Mouse (Mus musculus) midbrain, embryonic 13.5 days (tissue): Measurements from ENCODE around the gene Alcam. TPM values are rescaled to one million over a fixed set of nuclear protein-coding genes. Genes with fewer than 3 reads are reported as not detected.

Experiments used
- ATAC-seq: fragments of 200-750 bp; cut with Nextera tagmentation; 2 replicates; pipeline ENCODE4 v1.8.0; 2017; ENCODE audit warnings: mild to moderate bottlenecking, moderate TSS enrichment, moderate library complexity
- H3K27ac ChIP-seq: fragments of 300-500 bp; sonication (generic); 2 replicates; pipeline ENCODE4 v1.5.1; 2015; ENCODE audit warnings: inconsistent platforms, mild to moderate bottlenecking, moderate library complexity
- H3K27me3 ChIP-seq: fragments of 300-500 bp; sonication (generic); 2 replicates; pipeline ENCODE4 v1.6.1; 2015; ENCODE audit warnings: mild to moderate bottlenecking, inconsistent platforms
- H3K36me3 ChIP-seq: fragments of 300-500 bp; sonication (generic); 2 replicates; pipeline ENCODE4 v1.6.1; 2015; ENCODE audit warnings: mild to moderate bottlenecking, inconsistent platforms
- H3K4me1 ChIP-seq: fragments of 300-500 bp; sonication (generic); replicated peaks from 2 replicates; pipeline ENCODE4 v1.6.1; 2015; ENCODE audit warnings: inconsistent platforms
- H3K4me2 ChIP-seq: fragments of 300-500 bp; sonication (generic); replicated peaks from 2 replicates; pipeline ENCODE4 v1.6.1; 2015; ENCODE audit warnings: moderate library complexity, mild to moderate bottlenecking, inconsistent platforms
- H3K4me3 ChIP-seq: fragments of 300-500 bp; sonication (generic); replicated peaks from 2 replicates; pipeline ENCODE4 v1.5.1; 2015; ENCODE audit warnings: mild to moderate bottlenecking, inconsistent platforms
- H3K9ac ChIP-seq: fragments of 300-500 bp; sonication (generic); replicated peaks from 2 replicates; pipeline ENCODE4 v1.6.1; 2015; ENCODE audit warnings: mild to moderate bottlenecking, inconsistent platforms
- H3K9me3 ChIP-seq: fragments of 300-500 bp; sonication (generic); 2 replicates; pipeline ENCODE4 v1.6.1; 2016; ENCODE audit warnings: mild to moderate bottlenecking, inconsistent platforms
- WGBS: fragments of 180-500 bp; shearing (Covaris S2); methylation state at CpG from one replicate; pipeline ENCODE4 v1.1.7; 2015; 5-methylcytosine and 5-hydroxymethylcytosine counted together
- polyA plus RNA-seq: library from polyadenylated mRNA; unstranded; fragments of >200 nt; fragmentation: Nextera tagmentation; extraction: Ambion mirVana; gene quantifications from 2 replicates; pipeline ENCODE4 v1.2.1, GENCODE M21; 2015

The Alcam gene
- 9.8 and 13.7 TPM in 2 replicates for polyA plus RNA-seq

DNA sequence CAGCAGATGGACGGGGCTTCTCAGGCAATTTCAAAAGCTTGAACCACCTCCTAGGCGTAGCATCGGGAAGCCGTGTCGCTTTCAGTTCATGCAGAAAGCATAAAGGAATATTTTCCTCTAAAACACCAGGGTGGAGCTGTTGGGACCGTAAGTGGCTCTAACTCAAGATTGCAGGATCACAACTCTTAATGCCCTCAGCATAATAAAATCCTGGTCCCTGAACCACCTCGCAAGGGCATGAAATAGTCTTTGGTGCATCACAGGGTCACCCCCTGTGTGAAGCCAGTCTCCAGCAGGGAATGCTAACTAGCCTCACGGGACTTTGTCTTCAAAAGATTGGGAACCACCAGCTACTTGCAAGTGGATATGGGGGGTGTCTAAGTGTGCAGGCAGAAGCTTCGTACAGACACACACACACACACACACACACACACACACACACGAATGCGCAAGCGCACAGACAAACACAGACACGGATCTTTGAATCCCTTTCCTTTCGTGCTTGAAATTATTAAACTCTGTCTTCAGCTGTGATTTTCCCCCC is at the start of gene Alcam:
Gene Alcam (minus strand): TSS at position 104 of the 544 bp plus-strand sequence.
- no peak for ATAC-seq
- H3K27me3 ChIP-seq, result peaks cover 7% of the 10 kb centered on the region
- H3K4me3 ChIP-seq, result peak within 1 kb of the TSS; percentile 57
- H3K27ac ChIP-seq, result peak within 1 kb of the TSS; percentile 45
- no peaks in the 10 kb centered on the region for H3K36me3 ChIP-seq
- H3K9me3 ChIP-seq, result no peaks in the 10 kb centered on the region
- H3K4me2 ChIP-seq, result peak within 1 kb of the TSS; percentile 81
- peaks cover 40% of the 10 kb centered on the region for H3K4me1 ChIP-seq
- WGBS, result 3% methylated on average over 14 of the region's 14 CpGs
- H3K9ac ChIP-seq, result peak within 1 kb of the TSS; percentile 59

DNA sequence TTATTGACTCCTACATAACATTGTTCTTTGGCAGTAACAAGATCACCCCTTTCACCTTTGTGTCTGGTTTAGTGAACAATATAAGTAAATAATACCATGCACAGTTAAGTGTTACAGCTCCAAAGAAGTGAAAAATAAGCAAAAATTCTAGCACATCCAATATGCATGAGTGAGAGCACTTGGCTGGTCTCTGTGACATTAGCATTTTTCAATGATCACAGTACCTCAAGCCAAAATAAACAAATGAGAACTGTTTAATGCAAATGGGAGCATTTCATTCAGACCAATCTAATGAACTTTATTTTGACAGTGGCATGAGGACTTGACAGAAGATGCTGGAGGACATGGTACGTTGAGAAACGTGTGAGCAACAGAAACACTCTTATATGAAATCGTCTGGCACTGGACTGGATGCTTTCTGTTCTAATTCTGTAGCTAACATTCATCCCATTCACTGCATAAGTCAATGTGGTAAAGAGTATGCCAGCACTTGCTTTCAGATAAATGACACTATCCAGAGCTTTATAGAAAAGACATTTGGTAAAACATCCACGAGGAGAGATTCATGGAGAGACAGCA is 45.0 kb upstream of the Alcam start:
- Histone ChIP-seq H3K27me3 (no peaks in the 10 kb centered on the region), H3K4me3 (no peak overlapping the region), H3K36me3 (no peaks in the 10 kb centered on the region), H3K4me1 (no peaks in the 10 kb centered on the region), H3K4me2 (no peak overlapping the region), H3K9me3 (no peaks in the 10 kb centered on the region), H3K27ac (no peak overlapping the region), H3K9ac (no peak overlapping the region)
- 85% methylated on average over 4 of the region's 4 CpGs for WGBS
- no peak for ATAC-seq

GRCm38 (mm10) chr16:52490542-52490941 is 36.7 kb upstream of the Alcam start:
- no peaks in the 10 kb centered on the region for H3K9me3 ChIP-seq
- H3K9ac ChIP-seq, result no peak overlapping the region
- 94% methylated on average over 1 of the region's 1 CpGs for WGBS
- H3K27me3 ChIP-seq, result no peaks in the 10 kb centered on the region
- H3K4me1 ChIP-seq, result no peaks in the 10 kb centered on the region
- H3K4me3 ChIP-seq, result no peak overlapping the region
- H3K36me3 ChIP-seq, result no peaks in the 10 kb centered on the region
- H3K27ac ChIP-seq, result no peak overlapping the region
- no peak overlapping the region for H3K4me2 ChIP-seq
- no peak for ATAC-seq

DNA sequence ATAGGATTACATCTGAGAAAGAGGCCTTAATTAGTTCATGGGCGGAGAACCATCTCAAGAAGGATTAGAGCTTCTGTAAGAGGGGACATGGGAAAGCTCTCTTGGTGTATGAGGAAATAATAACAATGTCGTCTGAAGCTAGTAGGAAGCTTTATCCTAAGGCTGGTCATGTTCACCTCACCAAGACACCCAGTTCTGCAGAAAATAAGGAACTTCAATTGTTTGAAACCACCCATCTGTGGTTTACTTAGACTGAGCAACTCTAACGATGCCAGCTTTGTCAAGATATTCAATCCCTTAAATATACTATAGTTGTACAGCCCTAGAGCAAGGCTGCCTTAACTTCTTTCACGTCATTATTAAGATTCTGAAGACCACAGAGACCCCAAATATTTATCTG is 20.4 kb upstream of the Alcam start:
- Histone ChIP-seq H3K36me3 (no peaks in the 10 kb centered on the region), H3K4me3 (no peak overlapping the region), H3K4me1 (no peaks in the 10 kb centered on the region), H3K9me3 (no peaks in the 10 kb centered on the region), H3K9ac (no peak overlapping the region), H3K27ac (no peak overlapping the region), H3K27me3 (no peaks in the 10 kb centered on the region), H3K4me2 (no peak overlapping the region)
- WGBS, result 67% methylated on average over 4 of the region's 4 CpGs
- ATAC-seq, result no peak

DNA sequence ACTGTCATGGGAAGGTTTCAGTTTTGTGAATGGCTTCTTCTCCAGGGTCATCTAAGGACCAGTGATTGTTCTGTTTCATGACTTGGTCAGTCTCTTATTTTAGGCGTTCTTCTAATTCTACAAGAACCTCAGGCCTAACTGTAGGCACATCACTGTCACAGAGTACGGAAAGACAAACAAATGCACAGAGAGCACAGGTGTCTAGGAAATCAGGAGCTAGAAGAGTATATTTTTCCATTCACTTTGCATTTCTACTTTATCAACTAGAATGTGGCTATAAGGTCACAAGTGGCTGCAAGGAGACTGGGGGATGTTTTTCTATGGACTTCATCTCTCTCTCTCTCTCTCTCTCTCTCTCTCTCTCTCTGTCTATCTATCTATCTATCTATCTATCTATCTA is 19.2 kb upstream of the Alcam start:
- Histone ChIP-seq H3K4me2 (no peak overlapping the region), H3K9ac (no peak overlapping the region), H3K4me3 (no peak overlapping the region), H3K27ac (no peak overlapping the region), H3K4me1 (no peaks in the 10 kb centered on the region), H3K36me3 (no peaks in the 10 kb centered on the region), H3K27me3 (no peaks in the 10 kb centered on the region), H3K9me3 (no peaks in the 10 kb centered on the region)
- ATAC-seq, result no peak
- 85% methylated on average over 2 of the region's 2 CpGs for WGBS

DNA sequence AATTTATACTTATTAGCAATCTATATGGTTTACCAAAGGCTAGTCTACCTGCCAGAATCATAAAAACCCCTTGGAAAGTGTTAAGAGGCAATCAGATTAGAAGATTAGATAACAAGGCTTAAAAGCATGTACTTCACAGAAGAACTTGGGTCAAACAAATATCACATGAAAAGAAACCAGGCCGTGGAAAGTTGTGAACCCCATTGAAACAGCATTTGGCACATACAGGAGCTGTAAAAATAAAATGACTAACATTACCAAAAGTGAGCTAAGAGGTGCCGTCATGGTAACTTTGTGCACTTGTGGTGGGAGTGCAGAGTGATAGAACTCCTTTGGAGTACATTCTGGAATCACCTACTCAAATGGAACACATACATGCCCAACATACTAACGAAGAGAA is 18.8 kb upstream of the Alcam start:
- Histone ChIP-seq H3K4me2 (no peak overlapping the region), H3K9ac (no peak overlapping the region), H3K36me3 (no peaks in the 10 kb centered on the region), H3K9me3 (no peaks in the 10 kb centered on the region), H3K27me3 (no peaks in the 10 kb centered on the region), H3K4me3 (no peak overlapping the region), H3K27ac (no peak overlapping the region), H3K4me1 (no peaks in the 10 kb centered on the region)
- WGBS, result 91% methylated on average over 3 of the region's 3 CpGs
- ATAC-seq, result no peak

DNA sequence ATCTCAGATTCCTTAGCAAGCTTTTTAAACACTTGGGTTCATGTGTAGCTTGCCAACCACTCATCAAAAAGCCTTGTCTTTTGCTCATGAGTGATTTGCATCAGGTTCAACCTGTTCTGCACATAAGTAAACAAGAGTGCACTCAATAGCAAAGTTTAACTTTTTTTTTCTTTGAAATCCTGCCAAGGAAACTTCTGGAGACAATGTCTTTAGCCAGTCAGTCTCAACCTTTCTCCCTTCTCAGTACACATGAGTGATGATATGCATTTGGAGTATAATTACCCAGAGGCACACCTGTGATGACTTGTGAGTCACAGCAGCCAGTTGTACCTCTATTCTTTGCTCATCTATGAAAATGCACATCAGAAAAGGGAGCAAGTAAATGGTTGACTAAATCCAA is 18.2 kb upstream of the Alcam start:
- no peak for ATAC-seq
- no peak overlapping the region for H3K9ac ChIP-seq
- no peaks in the 10 kb centered on the region for H3K36me3 ChIP-seq
- no peak overlapping the region for H3K4me2 ChIP-seq
- H3K27me3 ChIP-seq, result no peaks in the 10 kb centered on the region
- H3K9me3 ChIP-seq, result no peaks in the 10 kb centered on the region
- H3K4me3 ChIP-seq, result no peak overlapping the region
- no peak overlapping the region for H3K27ac ChIP-seq
- H3K4me1 ChIP-seq, result no peaks in the 10 kb centered on the region

GRCm38 (mm10) chr16:52470881-52471280 is 17.0 kb upstream of the Alcam start:
- no peaks in the 10 kb centered on the region for H3K9me3 ChIP-seq
- no peaks in the 10 kb centered on the region for H3K4me1 ChIP-seq
- 89% methylated on average over 2 of the region's 2 CpGs for WGBS

DNA sequence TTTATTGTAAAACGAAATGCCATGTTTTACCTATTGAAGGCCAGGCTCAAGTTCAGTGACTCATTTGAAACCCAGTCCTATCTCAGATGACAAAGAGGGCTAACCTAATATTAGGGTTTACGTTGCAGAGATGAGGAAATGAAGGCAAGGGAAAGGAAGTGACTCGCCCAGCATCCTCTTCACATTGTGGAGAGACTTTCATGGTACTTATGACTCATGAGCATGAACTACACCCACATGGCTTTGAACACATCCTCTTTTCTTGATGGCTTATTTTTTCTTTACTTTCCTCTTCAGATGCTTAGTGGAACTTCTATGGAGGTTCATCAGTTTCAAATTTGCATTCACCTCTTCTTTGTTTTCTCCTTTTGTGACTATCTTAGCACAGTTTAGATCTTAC is 16.4 kb upstream of the Alcam start:
- Histone ChIP-seq H3K36me3 (no peaks in the 10 kb centered on the region), H3K4me3 (no peak overlapping the region)
- 84% methylated on average over 3 of the region's 3 CpGs for WGBS

More at GRCm38 (mm10) chr16:52470881-52471280, 17.0 kb upstream of the Alcam start:
- Histone ChIP-seq H3K27me3 (no peaks in the 10 kb centered on the region), H3K4me2 (no peak overlapping the region), H3K4me3 (no peak overlapping the region), H3K36me3 (no peaks in the 10 kb centered on the region), H3K9ac (no peak overlapping the region), H3K27ac (no peak overlapping the region)
- no peak for ATAC-seq

GRCm38 (mm10) chr16:52468426-52468825 is 14.6 kb upstream of the Alcam start:
- H3K9me3 ChIP-seq, result no peaks in the 10 kb centered on the region
- no peak for ATAC-seq

More for the DNA sequence above, 16.4 kb upstream of the Alcam start:
- H3K4me2 ChIP-seq, result no peak overlapping the region
- no peak overlapping the region for H3K9ac ChIP-seq
- H3K9me3 ChIP-seq, result no peaks in the 10 kb centered on the region
- H3K27me3 ChIP-seq, result no peaks in the 10 kb centered on the region
- no peaks in the 10 kb centered on the region for H3K4me1 ChIP-seq
- ATAC-seq, result no peak
- H3K27ac ChIP-seq, result no peak overlapping the region

GRCm38 (mm10) chr16:52466770-52467169 is 12.9 kb upstream of the Alcam start:
- Histone ChIP-seq H3K27me3 (no peaks in the 10 kb centered on the region), H3K27ac (no peak overlapping the region), H3K9me3 (no peaks in the 10 kb centered on the region), H3K4me1 (no peaks in the 10 kb centered on the region), H3K9ac (no peak overlapping the region), H3K4me3 (no peak overlapping the region), H3K36me3 (no peaks in the 10 kb centered on the region), H3K4me2 (no peak overlapping the region)
- ATAC-seq, result no peak
- 83% methylated on average over 6 of the region's 6 CpGs for WGBS

More at GRCm38 (mm10) chr16:52468426-52468825, 14.6 kb upstream of the Alcam start:
- Histone ChIP-seq H3K36me3 (no peaks in the 10 kb centered on the region), H3K4me2 (no peak overlapping the region), H3K4me1 (no peaks in the 10 kb centered on the region), H3K4me3 (no peak overlapping the region), H3K27me3 (no peaks in the 10 kb centered on the region), H3K9ac (no peak overlapping the region), H3K27ac (no peak overlapping the region)

- Histone ChIP-seq H3K4me3 (no peak overlapping the region), H3K9me3 (no peaks in the 10 kb centered on the region), H3K36me3 (no peaks in the 10 kb centered on the region), H3K9ac (no peak overlapping the region), H3K27ac (no peak overlapping the region), H3K4me2 (no peak overlapping the region), H3K27me3 (no peaks in the 10 kb centered on the region), H3K4me1 (no peaks in the 10 kb centered on the region)
- 83% methylated on average over 1 of the region's 1 CpGs for WGBS
- no peak for ATAC-seq
Measured at GRCm38 (mm10) chr16:52464597-52464996, 10.7 kb upstream of the Alcam start.
